Mouse (Mus musculus) MEL (cell line): ENCODE data around the gene Aire. TPM values are rescaled to one million over a fixed set of nuclear protein-coding genes. Genes with fewer than 3 reads are reported as not detected.

Source experiments
- DNase-seq: peaks from one replicate; pipeline ENCODE4 v3.0.0; 2011; ENCODE audit warnings: low read depth, low spot score
- H3K27ac ChIP-seq: 2 replicates; pipeline ENCODE4 v1.5.1; 2012; ENCODE audit warnings: low read depth, mild to moderate bottlenecking, control low read depth, low read length, moderate library complexity; ENCODE audit not compliant: control insufficient read depth
- H3K27me3 ChIP-seq, 2 experiments: fragments of 150-350 bp in 1 of 2; sonication (generic) in 1 of 2; 2 replicates each; pipeline ENCODE4 v1.6.1; 2012; ENCODE audit warnings: low read length in 2 of 2, mild to moderate bottlenecking in 2 of 2, improper control_type of control experiment in 1 of 2, moderate library complexity in 1 of 2; ENCODE audit not compliant: insufficient read depth in 2 of 2, control insufficient read depth in 1 of 2
- H3K36me3 ChIP-seq, 2 experiments: 2 replicates each; pipeline ENCODE4 v1.6.1; 2012 to 2014; ENCODE audit warnings: low read length in 2 of 2, improper control_type of control experiment in 1 of 2, inconsistent platforms in 1 of 2, mild to moderate bottlenecking in 1 of 2; ENCODE audit not compliant: insufficient read depth in 2 of 2, control insufficient read depth in 1 of 2
- H3K4me1 ChIP-seq, 2 experiments: fragments of 150-350 bp in 1 of 2; sonication (generic) in 1 of 2; 2 replicates each; pipeline ENCODE4 v1.6.1; 2012; ENCODE audit warnings: low read length in 2 of 2, improper control_type of control experiment in 1 of 2, mild to moderate bottlenecking in 1 of 2; ENCODE audit not compliant: insufficient read depth in 2 of 2, control insufficient read depth in 1 of 2
- H3K4me3 ChIP-seq, 2 experiments: fragments of 150-350 bp in 1 of 2; sonication (generic) in 1 of 2; 2 replicates each; pipeline ENCODE4 v1.5.1; 2012; ENCODE audit warnings: low read depth in 2 of 2, low read length in 2 of 2, mild to moderate bottlenecking in 2 of 2, moderate library complexity in 2 of 2, control low read depth in 1 of 2, improper control_type of control experiment in 1 of 2; ENCODE audit not compliant: control insufficient read depth in 1 of 2, insufficient read depth in 1 of 2
- H3K79me2 ChIP-seq: 2 replicates; pipeline ENCODE4 v1.6.1; 2012; ENCODE audit warnings: mild to moderate bottlenecking, low read length, moderate library complexity; ENCODE audit not compliant: control insufficient read depth, poor library complexity, insufficient read depth
- H3K9ac ChIP-seq: 2 replicates; pipeline ENCODE4 v1.6.1; 2012; ENCODE audit warnings: low read depth, mild to moderate bottlenecking, control low read depth, low read length, moderate library complexity; ENCODE audit not compliant: control insufficient read depth, poor library complexity, severe bottlenecking
- H3K9me3 ChIP-seq: fragments of 150-350 bp; sonication (generic); replicated peaks from 2 replicates; pipeline ENCODE4 v1.6.1; 2012; ENCODE audit warnings: mild to moderate bottlenecking, low read length, improper control_type of control experiment, moderate library complexity; ENCODE audit not compliant: insufficient read depth
- CTCF ChIP-seq, 3 experiments: IDR thresholded peaks in 2 of 3; conservative IDR thresholded peaks in 1 of 3; 2 replicates each; pipeline ENCODE4 v1.5.1; 2011 to 2012; ENCODE audit warnings: low read length in 3 of 3, low read depth in 2 of 3, mild to moderate bottlenecking in 2 of 3, improper control_type of control experiment in 1 of 3, inconsistent platforms in 1 of 3, mixed read lengths in 1 of 3, moderate library complexity in 1 of 3; ENCODE audit not compliant: control insufficient read depth in 1 of 3, insufficient read depth in 1 of 3, poor library complexity in 1 of 3, severe bottlenecking in 1 of 3
- ELF1 ChIP-seq: IDR thresholded peaks from 2 replicates; pipeline ENCODE4 v1.6.1; 2014; ENCODE audit warnings: low read depth, mild to moderate bottlenecking, inconsistent platforms, low read length, improper control_type of control experiment, moderate library complexity
- MAZ ChIP-seq: IDR thresholded peaks from 2 replicates; pipeline ENCODE4 v1.6.1; 2012; ENCODE audit warnings: low read depth, mild to moderate bottlenecking, inconsistent platforms, low read length, improper control_type of control experiment
- MYC ChIP-seq: IDR thresholded peaks from 2 replicates; pipeline ENCODE4 v1.6.1; 2011; ENCODE audit warnings: low read depth, mild to moderate bottlenecking, low read length, improper control_type of control experiment, moderate library complexity
- POLR2AphosphoS2 ChIP-seq: IDR thresholded peaks from 2 replicates; pipeline ENCODE4 v1.6.1; 2011; ENCODE audit warnings: low read length, improper control_type of control experiment
- RAD21 ChIP-seq: IDR thresholded peaks from 2 replicates; pipeline ENCODE4 v1.6.1; 2011; ENCODE audit warnings: mild to moderate bottlenecking, low read depth, low read length, improper control_type of control experiment
- RCOR1 ChIP-seq: IDR thresholded peaks from 2 replicates; pipeline ENCODE4 v1.6.1; 2012; ENCODE audit warnings: low read depth, mild to moderate bottlenecking, inconsistent platforms, low read length, improper control_type of control experiment
- SIN3A ChIP-seq: IDR thresholded peaks from 2 replicates; pipeline ENCODE4 v1.6.1; 2012; ENCODE audit warnings: low read length, improper control_type of control experiment, inconsistent platforms
- TCF12 ChIP-seq: IDR thresholded peaks from 2 replicates; pipeline ENCODE4 v1.6.1; 2014; ENCODE audit warnings: low read depth, mild to moderate bottlenecking, inconsistent platforms, low read length, improper control_type of control experiment, moderate library complexity
- USF1 ChIP-seq: IDR thresholded peaks from 2 replicates; pipeline ENCODE4 v1.6.1; 2014; ENCODE audit warnings: low read depth, mild to moderate bottlenecking, inconsistent platforms, low read length, improper control_type of control experiment, moderate library complexity
- ZMIZ1 ChIP-seq: IDR thresholded peaks from 2 replicates; pipeline ENCODE4 v1.6.1; 2012; ENCODE audit warnings: low read depth, mild to moderate bottlenecking, inconsistent platforms, low read length, improper control_type of control experiment, moderate library complexity
- polyA plus RNA-seq, 2 experiments: library from polyadenylated mRNA; stranded (reverse) in 1 of 2; unstranded in 1 of 2; fragments of >175 nt in 1 of 2; fragments of >200 nt in 1 of 2; gene quantifications; 2 replicates each; pipeline versions ENCODE4 v1.2.1 to v1.2.4; 2012; ENCODE audit warnings: low replicate concordance in 2 of 2, low read depth in 1 of 2; ENCODE audit not compliant: insufficient read length in 2 of 2, insufficient read depth in 1 of 2, missing spikeins in 1 of 2
- total RNA-seq: library from RNA; depleted of rRNA; stranded (reverse); fragments of 300-350 nt; gene quantifications from 2 replicates; pipeline ENCODE4 v1.2.3, GENCODE M21; 2012

The Aire gene
- total and polyA plus RNA-seq, 3 experiments = 0.17 TPM; not detected in 2

GRCm38 (mm10) chr10:78068541-78068940, 25.1 kb upstream of the Aire start:
- no peak overlapping the region for H3K27ac ChIP-seq
- H3K4me3 ChIP-seq = no peak overlapping the region
- no peaks in the 10 kb centered on the region for H3K79me2 ChIP-seq
- H3K9me3 ChIP-seq = no peaks in the 10 kb centered on the region
- H3K9ac ChIP-seq = no peak overlapping the region
- H3K27me3 ChIP-seq = peaks cover 0 to 1% of the 10 kb centered on the region in 2 experiments; a peak in 2 of 4 replicates
- no peaks in the 10 kb centered on the region for H3K36me3 ChIP-seq
- no peak for DNase-seq
- no peak for TF ChIP-seq POLR2AphosphoS2
- no peak for TF ChIP-seq ZMIZ1
- no peak for TF ChIP-seq USF1
- TF ChIP-seq TCF12 = no peak
- no peak for TF ChIP-seq MYC
- TF ChIP-seq RCOR1 = no peak
- no peak for TF ChIP-seq RAD21
- TF ChIP-seq CTCF (IDR thresholded peaks at IDR 0.05 in 2 of 3, conservative IDR thresholded peaks at IDR 0.05 in 1 of 3; ENCODE audit: control insufficient read depth in 1 of 3, insufficient read depth in 1 of 3, low read depth in 2 of 3, low read length in 3 of 3, poor library complexity in 1 of 3, severe bottlenecking in 1 of 3) = no peak
- TF ChIP-seq ELF1 = no peak
- no peak for TF ChIP-seq SIN3A
- H3K4me1 ChIP-seq = no peaks in the 10 kb centered on the region

GRCm38 (mm10) chr10:78067226-78067625, 23.8 kb upstream of the Aire start:
- TF ChIP-seq CTCF (IDR thresholded peaks at IDR 0.05 in 2 of 3, conservative IDR thresholded peaks at IDR 0.05 in 1 of 3; ENCODE audit: control insufficient read depth in 1 of 3, insufficient read depth in 1 of 3, low read depth in 2 of 3, low read length in 3 of 3, poor library complexity in 1 of 3, severe bottlenecking in 1 of 3) = 0 out of 6 replicates have a peak, but pooled peaks of 1 of the 3 experiments have one; percentile 7
- no peak for TF ChIP-seq RCOR1
- peak; percentile 65 for DNase-seq
- no peak overlapping the region for H3K9ac ChIP-seq
- H3K9me3 ChIP-seq = no peaks in the 10 kb centered on the region
- H3K27me3 ChIP-seq = peaks cover 0 to 1% of the 10 kb centered on the region in 2 experiments; a peak in 1 of 4 replicates
- H3K4me3 ChIP-seq = no peak overlapping the region
- no peaks in the 10 kb centered on the region for H3K4me1 ChIP-seq
- H3K27ac ChIP-seq = no peak overlapping the region
- H3K79me2 ChIP-seq = no peaks in the 10 kb centered on the region
- H3K36me3 ChIP-seq = no peaks in the 10 kb centered on the region

GRCm38 (mm10) chr10:78063122-78063521, 19.7 kb upstream of the Aire start:
- H3K27me3 ChIP-seq = no peaks in the 10 kb centered on the region; a peak in 2 of 4 replicates
- no peaks in the 10 kb centered on the region for H3K9me3 ChIP-seq
- H3K4me3 ChIP-seq = no peak overlapping the region
- TF ChIP-seq MAZ = no peak
- H3K36me3 ChIP-seq = no peaks in the 10 kb centered on the region
- H3K27ac ChIP-seq = no peak overlapping the region
- H3K9ac ChIP-seq = no peak overlapping the region
- H3K79me2 ChIP-seq = no peaks in the 10 kb centered on the region
- DNase-seq = no peak
- H3K4me1 ChIP-seq = no peaks in the 10 kb centered on the region
